Mouse (Mus musculus) stomach, embryonic 16.5 days (tissue): ENCODE data around the gene Ablim1. TPM values are rescaled to one million over a fixed set of nuclear protein-coding genes. Genes with fewer than 3 reads are reported as not detected.

Experiments
- ATAC-seq: fragments of 200-750 bp; cut with Nextera tagmentation; 2 replicates; pipeline ENCODE4 v1.8.0; 2017; ENCODE audit warnings: moderate number of reproducible peaks, moderate TSS enrichment; ENCODE audit not compliant: insufficient read depth, low FRiP score
- H3K27ac ChIP-seq: fragments of 300-500 bp; sonication (generic); 2 replicates; pipeline ENCODE4 v1.5.1; 2014; ENCODE audit warnings: low read length
- H3K27me3 ChIP-seq: fragments of 300-500 bp; sonication (generic); 2 replicates; pipeline ENCODE4 v1.6.1; 2014; ENCODE audit warnings: low read length, control low read depth, mixed read lengths; ENCODE audit not compliant: control insufficient read depth, insufficient read depth
- H3K36me3 ChIP-seq: fragments of 300-500 bp; sonication (generic); 2 replicates; pipeline ENCODE4 v1.6.1; 2014; ENCODE audit warnings: low read length; ENCODE audit not compliant: control insufficient read depth, insufficient read depth
- H3K4me1 ChIP-seq: fragments of 300-500 bp; sonication (generic); 2 replicates; pipeline ENCODE4 v1.6.1; 2014; ENCODE audit warnings: low read length, control low read depth, mixed read lengths; ENCODE audit not compliant: control insufficient read depth, insufficient read depth
- H3K4me2 ChIP-seq: fragments of 300-500 bp; sonication (generic); 2 replicates; pipeline ENCODE4 v1.6.1; 2014; ENCODE audit warnings: low read depth, low read length, mixed read lengths
- H3K4me3 ChIP-seq: fragments of 300-500 bp; sonication (generic); replicated peaks from 2 replicates; pipeline ENCODE4 v1.5.1; 2014; ENCODE audit warnings: mild to moderate bottlenecking, low read length
- H3K9ac ChIP-seq: fragments of 300-500 bp; sonication (generic); 2 replicates; pipeline ENCODE4 v1.6.1; 2014; ENCODE audit warnings: low read length
- H3K9me3 ChIP-seq: fragments of 300-500 bp; sonication (generic); replicated peaks from 2 replicates; pipeline ENCODE4 v1.6.1; 2016; ENCODE audit warnings: low read length, control low read depth; ENCODE audit not compliant: control insufficient read depth
- WGBS: fragments of 180-500 bp; shearing (Covaris S2); extraction: QIAGEN DNeasy Blood & Tissue Kit; methylation state at CpG from one replicate; pipeline ENCODE4 v1.1.7; 2014; 5-methylcytosine and 5-hydroxymethylcytosine counted together
- polyA plus RNA-seq: library from polyadenylated mRNA; unstranded; fragments of >200 nt; fragmentation: Nextera tagmentation; extraction: Ambion mirVana; gene quantifications from 2 replicates; pipeline ENCODE4 v1.2.1, GENCODE M21; 2015

Gene Ablim1
- polyA plus RNA-seq, 1 experiment from 2014 or later: 66.5 TPM

- H3K4me2 ChIP-seq: peak overlapping the region; percentile 89
- WGBS: 57% methylated on average over 13 of the region's 13 CpGs
- no peaks in the 10 kb centered on the region for H3K36me3 ChIP-seq
- no peak for ATAC-seq
- peaks cover 21% of the 10 kb centered on the region for H3K4me1 ChIP-seq
- H3K9me3 ChIP-seq: no peaks in the 10 kb centered on the region
- H3K27ac ChIP-seq: peak overlapping the region; percentile 46; the same call in 1 of the 2 replicates
- H3K27me3 ChIP-seq: no peaks in the 10 kb centered on the region
- peak overlapping the region; percentile 64 for H3K4me3 ChIP-seq
- peak overlapping the region; percentile 75 for H3K9ac ChIP-seq
Measured at GRCm38 (mm10) chr19:57006841-57007240, 307.9 kb downstream of the Ablim1 start.

DNA sequence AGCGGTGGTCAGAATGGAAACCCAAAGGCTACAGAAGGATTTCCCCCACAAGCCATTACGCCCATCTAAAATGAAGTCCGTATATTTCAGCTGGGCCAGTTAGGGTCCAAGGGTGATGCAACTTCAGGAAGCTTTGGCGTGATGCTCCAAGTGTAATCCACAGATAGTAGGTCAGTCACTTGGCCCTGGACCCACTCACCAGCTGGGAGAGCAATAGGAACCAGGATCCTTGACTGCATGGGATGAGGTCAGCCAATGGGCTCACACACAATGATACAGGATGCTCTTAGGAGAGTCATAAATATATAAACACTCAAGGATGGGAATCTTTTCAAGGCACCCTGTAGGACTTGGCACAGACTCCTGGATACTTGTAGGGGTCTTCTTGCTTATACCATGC lies 309.7 kb downstream of the Ablim1 start:
- 75% methylated on average over 4 of the region's 4 CpGs for WGBS
- no peaks in the 10 kb centered on the region for H3K36me3 ChIP-seq
- no peak for ATAC-seq
- H3K9me3 ChIP-seq: no peaks in the 10 kb centered on the region
- no peak overlapping the region for H3K4me2 ChIP-seq
- no peak overlapping the region for H3K27ac ChIP-seq
- H3K4me1 ChIP-seq: peaks cover 21% of the 10 kb centered on the region
- no peak overlapping the region for H3K9ac ChIP-seq
- no peaks in the 10 kb centered on the region for H3K27me3 ChIP-seq
- H3K4me3 ChIP-seq: no peak overlapping the region

DNA sequence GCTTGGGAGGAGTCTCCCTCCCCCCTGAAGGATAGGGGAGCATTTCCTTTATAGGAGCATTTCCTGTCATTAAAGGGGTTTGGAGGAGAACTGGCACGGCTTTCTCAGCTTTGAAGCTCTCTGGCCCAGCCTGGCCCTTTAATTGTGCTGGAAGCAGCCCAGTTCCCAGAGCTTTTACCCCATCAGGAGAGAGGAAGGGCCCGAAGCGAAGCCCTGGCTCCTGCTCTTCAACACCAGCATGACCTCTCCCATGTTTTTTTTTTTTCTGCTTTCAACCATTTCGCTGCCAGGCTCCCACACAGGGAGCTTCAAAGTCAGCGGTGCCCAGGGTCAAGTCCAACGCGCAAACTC lies 311.3 kb downstream of the Ablim1 start:
- ATAC-seq: no peak
- Histone ChIP-seq H3K9ac (no peak overlapping the region), H3K27ac (peak overlapping the region; percentile 23), H3K9me3 (no peaks in the 10 kb centered on the region), H3K4me3 (no peak overlapping the region), H3K36me3 (no peaks in the 10 kb centered on the region), H3K4me2 (peak overlapping the region; percentile 16; the same call in 1 of the 2 replicates), H3K4me1 (peaks cover 21% of the 10 kb centered on the region), H3K27me3 (no peaks in the 10 kb centered on the region)
- WGBS: 41% methylated on average over 7 of the region's 7 CpGs

- Histone ChIP-seq H3K27me3 (no peaks in the 10 kb centered on the region), H3K4me2 (no peak overlapping the region), H3K27ac (peak overlapping the region; percentile 52), H3K4me1 (peaks cover 21% of the 10 kb centered on the region), H3K36me3 (no peaks in the 10 kb centered on the region), H3K9ac (no peak overlapping the region), H3K4me3 (no peak overlapping the region), H3K9me3 (no peaks in the 10 kb centered on the region)
- ATAC-seq: no peak
- 44% methylated on average over 12 of the region's 12 CpGs for WGBS
Measured at GRCm38 (mm10) chr19:57002741-57003459, 311.8 kb downstream of the Ablim1 start.

GRCm38 (mm10) chr19:57001926-57002325 lies 312.8 kb downstream of the Ablim1 start:
- no peaks in the 10 kb centered on the region for H3K27me3 ChIP-seq
- no peak overlapping the region for H3K9ac ChIP-seq
- ATAC-seq: no peak
- no peaks in the 10 kb centered on the region for H3K36me3 ChIP-seq
- 85% methylated on average over 4 of the region's 4 CpGs for WGBS
- peaks cover 18% of the 10 kb centered on the region for H3K4me1 ChIP-seq
- H3K27ac ChIP-seq: peak overlapping the region; percentile 52; the same call in 1 of the 2 replicates
- no peak overlapping the region for H3K4me2 ChIP-seq
- H3K9me3 ChIP-seq: no peaks in the 10 kb centered on the region
- H3K4me3 ChIP-seq: no peak overlapping the region

GRCm38 (mm10) chr19:57000592-57000991 lies 314.1 kb downstream of the Ablim1 start:
- WGBS: 83% methylated on average over 5 of the region's 5 CpGs
- no peak overlapping the region for H3K27ac ChIP-seq

GRCm38 (mm10) chr19:56999781-57000180 lies 314.9 kb downstream of the Ablim1 start:
- peaks cover 24% of the 10 kb centered on the region for H3K4me1 ChIP-seq
- no peak overlapping the region for H3K27ac ChIP-seq
- H3K27me3 ChIP-seq: no peaks in the 10 kb centered on the region
- no peaks in the 10 kb centered on the region for H3K36me3 ChIP-seq
- no peak overlapping the region for H3K9ac ChIP-seq
- H3K9me3 ChIP-seq: no peaks in the 10 kb centered on the region
- ATAC-seq: no peak
- 69% methylated on average over 2 of the region's 2 CpGs for WGBS
- H3K4me3 ChIP-seq: no peak overlapping the region
- H3K4me2 ChIP-seq: no peak overlapping the region

More at GRCm38 (mm10) chr19:57000592-57000991, 314.1 kb downstream of the Ablim1 start:
- H3K4me2 ChIP-seq: no peak overlapping the region
- H3K4me1 ChIP-seq: peaks cover 24% of the 10 kb centered on the region
- no peaks in the 10 kb centered on the region for H3K9me3 ChIP-seq
- no peak overlapping the region for H3K4me3 ChIP-seq
- no peaks in the 10 kb centered on the region for H3K36me3 ChIP-seq
- no peak overlapping the region for H3K9ac ChIP-seq
- ATAC-seq: no peak
- no peaks in the 10 kb centered on the region for H3K27me3 ChIP-seq

GRCm38 (mm10) chr19:56998910-56999309 lies 315.8 kb downstream of the Ablim1 start:
- H3K9ac ChIP-seq: no peak overlapping the region
- no peak for ATAC-seq
- no peaks in the 10 kb centered on the region for H3K27me3 ChIP-seq
- H3K4me3 ChIP-seq: no peak overlapping the region
- H3K27ac ChIP-seq: peak overlapping the region; percentile 30; the same call in 1 of the 2 replicates
- H3K9me3 ChIP-seq: no peaks in the 10 kb centered on the region
- WGBS: 65% methylated on average over 2 of the region's 2 CpGs
- H3K4me1 ChIP-seq: peaks cover 22% of the 10 kb centered on the region
- no peaks in the 10 kb centered on the region for H3K36me3 ChIP-seq
- no peak overlapping the region for H3K4me2 ChIP-seq

DNA sequence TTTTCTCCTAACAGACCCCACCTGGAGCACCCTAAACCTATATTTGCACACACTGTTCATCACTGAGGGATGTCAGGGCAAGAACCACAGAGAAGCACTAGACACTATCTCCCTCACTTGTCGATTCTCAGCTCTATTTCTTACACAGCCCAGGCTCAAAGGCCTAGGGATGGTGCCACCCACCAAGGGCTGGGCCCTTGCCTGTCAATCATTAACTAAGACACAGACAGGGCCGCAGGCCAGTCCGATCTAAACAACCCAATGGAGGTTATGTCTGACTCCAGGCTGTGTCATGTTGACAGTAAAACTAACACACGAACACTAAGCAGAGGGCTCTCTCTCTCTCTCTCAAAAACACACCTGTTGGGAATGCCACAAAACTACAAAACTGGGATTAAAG lies 316.4 kb downstream of the Ablim1 start:
- WGBS: 63% methylated on average over 4 of the region's 4 CpGs
- Histone ChIP-seq H3K9ac (no peak overlapping the region), H3K36me3 (no peaks in the 10 kb centered on the region), H3K9me3 (no peaks in the 10 kb centered on the region), H3K27me3 (no peaks in the 10 kb centered on the region), H3K4me1 (peaks cover 21% of the 10 kb centered on the region), H3K4me2 (no peak overlapping the region), H3K27ac (peak overlapping the region; percentile 30; the same call in 1 of the 2 replicates), H3K4me3 (no peak overlapping the region)
- no peak for ATAC-seq
